Mouse (Mus musculus) limb, embryonic 11.5 days (tissue): ENCODE results near the gene Capn13. TPM values are rescaled to one million over a fixed set of nuclear protein-coding genes. Genes with fewer than 3 reads are reported as not detected.
A peak's percentile ranks its signal among the peaks of the same experiment; 100 is the strongest.
"Not testable (repeated sequence)": the region's sequence is repeated elsewhere in the genome, so short reads cannot be mapped to it uniquely, and the experiment has no call there.

Experiments used
- ATAC-seq: fragments of 200-750 bp; cut with Nextera tagmentation; 2 replicates; pipeline ENCODE4 v1.8.0; 2017; ENCODE audit warnings: low read depth; ENCODE audit not compliant: insufficient number of reproducible peaks, low FRiP score, low TSS enrichment
- DNase-seq: peaks from one replicate; pipeline ENCODE4 v3.0.0-alpha.2; 2015; ENCODE audit warnings: low spot score
- H3K27ac ChIP-seq: fragments of 300-500 bp; sonication (generic); replicated peaks from 2 replicates; pipeline ENCODE4 v1.5.1; 2014; ENCODE audit warnings: low read depth, mild to moderate bottlenecking, low read length
- H3K27me3 ChIP-seq: fragments of 300-500 bp; sonication (generic); 2 replicates; pipeline ENCODE4 v1.6.1; 2014; ENCODE audit warnings: mild to moderate bottlenecking, low read length, mixed read lengths; ENCODE audit not compliant: control insufficient read depth, insufficient read depth
- H3K36me3 ChIP-seq: fragments of 300-500 bp; sonication (generic); 2 replicates; pipeline ENCODE4 v1.6.1; 2014; ENCODE audit warnings: mild to moderate bottlenecking, low read length, moderate library complexity, mixed read lengths; ENCODE audit not compliant: control insufficient read depth, insufficient read depth
- H3K4me1 ChIP-seq: fragments of 300-500 bp; sonication (generic); 2 replicates; pipeline ENCODE4 v1.6.1; 2014; ENCODE audit warnings: low read length, mixed read lengths; ENCODE audit not compliant: control insufficient read depth, insufficient read depth
- H3K4me2 ChIP-seq: fragments of 300-500 bp; sonication (generic); 2 replicates; pipeline ENCODE4 v1.6.1; 2014; ENCODE audit warnings: low read depth, mild to moderate bottlenecking, moderate library complexity; ENCODE audit not compliant: severe bottlenecking
- H3K4me3 ChIP-seq: fragments of 300-500 bp; sonication (generic); 2 replicates; pipeline ENCODE4 v1.5.1; 2014; ENCODE audit warnings: low read depth, low read length
- H3K9ac ChIP-seq: fragments of 300-500 bp; sonication (generic); 2 replicates; pipeline ENCODE4 v1.6.1; 2014; ENCODE audit warnings: mild to moderate bottlenecking, low read length
- H3K9me3 ChIP-seq: fragments of 300-500 bp; sonication (generic); 2 replicates; pipeline ENCODE4 v1.6.1; 2016; ENCODE audit warnings: low read length; ENCODE audit not compliant: control insufficient read depth
- WGBS: fragments of 180-500 bp; shearing (Covaris S2); extraction: QIAGEN DNeasy Blood & Tissue Kit; methylation state at CpG from one replicate; pipeline ENCODE4 v1.1.7; 2014; 5-methylcytosine and 5-hydroxymethylcytosine counted together
- polyA plus RNA-seq: library from polyadenylated mRNA; unstranded; fragments of >200 nt; fragmentation: Nextera tagmentation; extraction: Ambion mirVana; gene quantifications from 2 replicates; pipeline ENCODE4 v1.2.1, GENCODE M21; 2014

Gene Capn13
- polyA plus RNA-seq, 1 experiment from 2014 or later = not detected

- not testable (repeated sequence) for ATAC-seq, H3K9me3 ChIP-seq, H3K27me3 ChIP-seq, H3K9ac ChIP-seq, H3K4me2 ChIP-seq, DNase-seq, H3K27ac ChIP-seq, H3K4me3 ChIP-seq, H3K4me1 ChIP-seq, H3K36me3 ChIP-seq
- 89% methylated on average over 5 of the region's 5 CpGs for WGBS
Observed at GRCm38 (mm10) chr17:73259258-73259657, 141.4 kb downstream of the Capn13 start.

DNA sequence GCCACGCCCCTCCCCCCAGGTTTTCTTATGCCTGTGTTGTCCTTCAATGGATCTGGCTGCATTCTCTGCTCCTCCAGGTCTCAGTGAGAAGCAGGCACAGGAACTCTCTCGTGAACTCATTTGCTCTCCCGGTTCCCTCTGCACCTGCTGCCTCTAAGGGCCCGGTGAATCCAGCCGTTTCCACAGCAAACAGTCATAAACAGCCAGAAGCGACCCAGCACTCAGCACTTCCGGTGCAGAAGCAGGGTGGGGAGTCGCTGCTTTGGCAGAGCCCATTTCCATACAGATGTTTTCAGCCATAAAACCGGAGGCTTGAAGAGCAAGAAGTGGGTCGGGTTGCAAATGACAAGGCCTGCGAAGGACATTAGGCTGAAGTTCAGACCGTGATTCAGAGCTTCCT is 142.0 kb downstream of the Capn13 start:
- DNase-seq = peak; percentile 69
- peak overlapping the region; percentile 13; the same call in 1 of the 2 replicates for H3K4me2 ChIP-seq

More for the DNA sequence above, 142.0 kb downstream of the Capn13 start:
- Histone ChIP-seq H3K27me3 (no peaks in the 10 kb centered on the region), H3K4me3 (0 out of 2 replicates have a peak overlapping the region, but pooled peaks have one; percentile 3), H3K27ac (0 out of 2 replicates have a peak overlapping the region, but pooled peaks have one; percentile 26), H3K4me1 (peaks cover 8% of the 10 kb centered on the region; the same call in 1 of the 2 replicates), H3K36me3 (no peaks in the 10 kb centered on the region), H3K9ac (no peak overlapping the region), H3K9me3 (no peaks in the 10 kb centered on the region)
- WGBS = 17% methylated on average over 12 of the region's 12 CpGs
- ATAC-seq = peak; percentile 65
